Mouse (Mus musculus) heart, postnatal 0 days (tissue): Measurements from ENCODE around the gene Apba3. TPM values are rescaled to one million over a fixed set of nuclear protein-coding genes. Genes with fewer than 3 reads are reported as not detected.

Experiments
- ATAC-seq: fragments of 200-750 bp; cut with Nextera tagmentation; 2 replicates; pipeline ENCODE4 v1.8.0; 2017; ENCODE audit warnings: low read depth, moderate number of reproducible peaks, moderate library complexity; ENCODE audit not compliant: insufficient read depth
- DNase-seq: peaks from one replicate; pipeline ENCODE4 v3.0.0-alpha.2; 2016; ENCODE audit warnings: low spot score
- H3K27ac ChIP-seq: fragments of 300-500 bp; sonication (generic); 2 replicates; pipeline ENCODE4 v1.5.1; 2014; ENCODE audit warnings: low read depth, mild to moderate bottlenecking
- H3K27me3 ChIP-seq: fragments of 300-500 bp; sonication (generic); 2 replicates; pipeline ENCODE4 v1.6.1; 2014; ENCODE audit warnings: low read length, mixed read lengths; ENCODE audit not compliant: control insufficient read depth, insufficient read depth
- H3K36me3 ChIP-seq: fragments of 300-500 bp; sonication (generic); replicated peaks from 2 replicates; pipeline ENCODE4 v1.6.1; 2014; ENCODE audit warnings: low read length, mixed read lengths; ENCODE audit not compliant: control insufficient read depth, insufficient read depth
- H3K4me1 ChIP-seq: fragments of 300-500 bp; sonication (generic); 2 replicates; pipeline ENCODE4 v1.6.1; 2014; ENCODE audit warnings: antibody characterized with exemption; ENCODE audit not compliant: control insufficient read depth, insufficient read depth
- H3K4me2 ChIP-seq: fragments of 300-500 bp; sonication (generic); 2 replicates; pipeline ENCODE4 v1.6.1; 2014; ENCODE audit warnings: low read depth, mild to moderate bottlenecking, low read length, moderate library complexity
- H3K4me3 ChIP-seq: fragments of 300-500 bp; sonication (generic); 2 replicates; pipeline ENCODE4 v1.5.1; 2014; ENCODE audit warnings: low read depth, low read length
- H3K9ac ChIP-seq: fragments of 300-500 bp; sonication (generic); replicated peaks from 2 replicates; pipeline ENCODE4 v1.6.1; 2014; ENCODE audit warnings: low read depth, low read length, mixed read lengths
- H3K9me3 ChIP-seq: fragments of 300-500 bp; sonication (generic); replicated peaks from 2 replicates; pipeline ENCODE4 v1.6.1; 2016; ENCODE audit warnings: low read length; ENCODE audit not compliant: control insufficient read depth
- CTCF ChIP-seq: IDR thresholded peaks from 2 replicates; pipeline ENCODE4 v1.5.1; 2016; ENCODE audit warnings: antibody characterized with exemption, control low read depth, low read depth
- EP300 ChIP-seq: IDR thresholded peaks from 2 replicates; pipeline ENCODE4 v1.6.1; 2016; ENCODE audit warnings: antibody characterized with exemption, low read depth
- WGBS: fragments of 180-500 bp; shearing (Covaris S2); extraction: QIAGEN DNeasy Blood & Tissue Kit; methylation state at CpG from one replicate; pipeline ENCODE4 v1.1.7; 2014; 5-methylcytosine and 5-hydroxymethylcytosine counted together
- polyA plus RNA-seq: library from polyadenylated mRNA; unstranded; fragments of >200 nt; fragmentation: Nextera tagmentation; extraction: Ambion mirVana; gene quantifications from 2 replicates; pipeline ENCODE4 v1.2.1, GENCODE M21; 2015
- total RNA-seq: library from RNA; depleted of rRNA; stranded (reverse); fragments of >200 nt; gene quantifications from 2 replicates; pipeline ENCODE4 v1.2.3, GENCODE M21; 2014; ENCODE audit warnings: low replicate concordance

Gene Apba3
- total and polyA plus RNA-seq, 2 experiments from 2014 or later: 45.2 to 114 TPM

- Histone ChIP-seq H3K27ac (no peak overlapping the region), H3K4me2 (no peak overlapping the region; the same call in 1 of the 2 replicates), H3K27me3 (peaks cover 13% of the 10 kb centered on the region; the same call in 1 of the 2 replicates), H3K4me3 (no peak overlapping the region), H3K9me3 (no peaks in the 10 kb centered on the region), H3K9ac (no peak overlapping the region), H3K36me3 (no peaks in the 10 kb centered on the region), H3K4me1 (peaks cover 21% of the 10 kb centered on the region; the same call in 1 of the 2 replicates)
- DNase-seq (no peak), ATAC-seq (no peak)
- TF ChIP-seq CTCF: no peak
- TF ChIP-seq EP300: no peak
- WGBS: 25% methylated on average over 24 of the region's 24 CpGs
These were observed 24.1 kb downstream of the Apba3 start for GRCm38 (mm10) chr10:81290698-81291460.

- ATAC-seq (no peak), DNase-seq (no peak)
- TF ChIP-seq EP300 (no peak), CTCF (no peak)
- no peak within 1 kb of the TSS; the same call in 1 of the 2 replicates for H3K4me2 ChIP-seq
- WGBS: 71% methylated on average over 9 of the region's 9 CpGs
- H3K27me3 ChIP-seq: peaks cover 13% of the 10 kb centered on the region; the same call in 1 of the 2 replicates
- no peak within 1 kb of the TSS for H3K4me3 ChIP-seq
- no peak within 1 kb of the TSS for H3K27ac ChIP-seq
- peaks cover 21% of the 10 kb centered on the region; the same call in 1 of the 2 replicates for H3K4me1 ChIP-seq
- H3K9ac ChIP-seq: no peak within 1 kb of the TSS
- H3K36me3 ChIP-seq: no peaks in the 10 kb centered on the region
- no peaks in the 10 kb centered on the region for H3K9me3 ChIP-seq
These were observed 24.8 kb downstream of the Apba3 start, which contains the start of gene Tjp3 for GRCm38 (mm10) chr10:81291511-81292104. Gene Tjp3, minus strand, starts transcription at chr10:81291581.

- peak; percentile 94 for ATAC-seq
- H3K9ac ChIP-seq: peak within 1 kb of the TSS; percentile 60
- under 1% methylated on average over 64 of the region's 80 CpGs for WGBS
These were observed 26.0 kb downstream of the Apba3 start, which contains the start of gene Pip5k1c for GRCm38 (mm10) chr10:81292554-81293333. Gene Pip5k1c, plus strand, starts transcription at chr10:81292963.

GRCm38 (mm10) chr10:81293334-81294030, 26.7 kb downstream of the Apba3 start:
- no peak for TF ChIP-seq EP300
- TF ChIP-seq CTCF: no peak
- Histone ChIP-seq H3K36me3 (no peaks in the 10 kb centered on the region), H3K9me3 (no peaks in the 10 kb centered on the region), H3K27me3 (peaks cover 13% of the 10 kb centered on the region; the same call in 1 of the 2 replicates), H3K4me1 (peaks cover 35% of the 10 kb centered on the region), H3K9ac (peak overlapping the region; percentile 60), H3K27ac (peak overlapping the region; percentile 85), H3K4me2 (peak overlapping the region; percentile 73), H3K4me3 (peak overlapping the region; percentile 62)
- ATAC-seq: no peak
- 2% methylated on average over 25 of the region's 25 CpGs for WGBS
- DNase-seq: no peak

More at GRCm38 (mm10) chr10:81292554-81293333, 26.0 kb downstream of the Apba3 start, which contains the start of gene Pip5k1c:
- peak; percentile 93; the same call in 1 of the 2 replicates for TF ChIP-seq EP300
- peak; percentile 91 for TF ChIP-seq CTCF
- DNase-seq: peak; percentile 100
- Histone ChIP-seq H3K9me3 (no peaks in the 10 kb centered on the region), H3K27ac (peak within 1 kb of the TSS; percentile 85), H3K4me2 (peak within 1 kb of the TSS; percentile 73), H3K36me3 (no peaks in the 10 kb centered on the region), H3K27me3 (peaks cover 13% of the 10 kb centered on the region; the same call in 1 of the 2 replicates), H3K4me1 (peaks cover 28% of the 10 kb centered on the region), H3K4me3 (peak within 1 kb of the TSS; percentile 62)

- DNase-seq (no peak), ATAC-seq (no peak)
- H3K9me3 ChIP-seq: no peaks in the 10 kb centered on the region
- H3K4me2 ChIP-seq: peak overlapping the region; percentile 73
- no peak overlapping the region for H3K27ac ChIP-seq
- no peaks in the 10 kb centered on the region for H3K36me3 ChIP-seq
- TF ChIP-seq EP300: no peak
- TF ChIP-seq CTCF: no peak
- peaks cover 13% of the 10 kb centered on the region; the same call in 1 of the 2 replicates for H3K27me3 ChIP-seq
- peak overlapping the region; percentile 60; the same call in 1 of the 2 replicates for H3K9ac ChIP-seq
- H3K4me1 ChIP-seq: peaks cover 40% of the 10 kb centered on the region
- H3K4me3 ChIP-seq: peak overlapping the region; percentile 62
- 43% methylated on average over 8 of the region's 8 CpGs for WGBS
These were observed 27.7 kb downstream of the Apba3 start for GRCm38 (mm10) chr10:81294442-81294841.
